Mouse (Mus musculus) activated CD4-positive, CD25-positive, alpha-beta regulatory T cell, adult 4 months (primary cell): ENCODE results near the gene Ndst2. TPM values are rescaled to one million over a fixed set of nuclear protein-coding genes. Genes with fewer than 3 reads are reported as not detected.

Experiments
- ATAC-seq: one replicate; pipeline ENCODE4 v1.8.0; 2017
- polyA plus RNA-seq, 2 experiments: library from polyadenylated mRNA; unstranded; fragments of 100-300 nt; shearing (Covaris generic); gene quantifications; one replicate each; pipeline ENCODE4 v1.2.1; 2017

The Ndst2 gene
- polyA plus RNA-seq, 2 experiments from 2014 or later = 9.0 to 12.0 TPM

DNA sequence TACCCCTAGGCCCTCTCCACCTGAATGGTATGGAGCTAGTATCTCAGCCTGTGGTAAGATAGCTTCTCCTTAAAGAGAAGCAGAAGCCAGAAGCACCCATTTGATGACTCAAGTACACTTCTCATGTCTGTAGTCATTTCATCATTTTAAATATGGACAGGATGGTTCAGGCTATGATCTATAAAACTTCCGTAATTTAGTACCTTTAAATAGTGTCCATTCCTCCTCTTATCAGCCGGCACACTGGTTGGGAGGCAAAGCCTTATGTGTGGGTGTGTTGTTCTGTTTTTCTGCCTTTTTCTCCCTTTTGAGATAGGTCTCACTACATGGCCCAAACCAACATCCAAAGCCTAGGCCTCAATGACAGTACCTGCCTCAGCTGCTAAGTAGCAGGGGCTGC, 35.8 kb downstream of the Ndst2 start:
- no peak for ATAC-seq

DNA sequence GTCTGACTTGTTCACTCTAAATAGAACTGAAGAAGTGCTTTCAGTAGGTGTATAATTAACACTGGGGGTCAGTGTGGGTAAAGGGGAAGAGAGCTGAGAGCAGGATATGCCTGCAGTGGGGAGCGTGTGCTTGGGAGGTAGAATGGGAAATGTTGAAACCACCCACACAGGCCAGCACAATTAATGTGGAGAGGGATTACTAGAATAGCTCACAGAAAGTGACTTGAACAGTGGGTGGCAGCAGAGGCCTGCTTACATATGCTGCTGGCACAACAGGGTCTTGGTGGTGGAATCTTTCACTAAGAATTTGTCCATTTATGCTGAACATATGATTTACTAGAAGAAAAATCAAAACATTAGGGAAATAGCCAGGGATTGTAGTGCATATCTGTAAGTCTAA, 37.4 kb downstream of the Ndst2 start:
- ATAC-seq = no peak

DNA sequence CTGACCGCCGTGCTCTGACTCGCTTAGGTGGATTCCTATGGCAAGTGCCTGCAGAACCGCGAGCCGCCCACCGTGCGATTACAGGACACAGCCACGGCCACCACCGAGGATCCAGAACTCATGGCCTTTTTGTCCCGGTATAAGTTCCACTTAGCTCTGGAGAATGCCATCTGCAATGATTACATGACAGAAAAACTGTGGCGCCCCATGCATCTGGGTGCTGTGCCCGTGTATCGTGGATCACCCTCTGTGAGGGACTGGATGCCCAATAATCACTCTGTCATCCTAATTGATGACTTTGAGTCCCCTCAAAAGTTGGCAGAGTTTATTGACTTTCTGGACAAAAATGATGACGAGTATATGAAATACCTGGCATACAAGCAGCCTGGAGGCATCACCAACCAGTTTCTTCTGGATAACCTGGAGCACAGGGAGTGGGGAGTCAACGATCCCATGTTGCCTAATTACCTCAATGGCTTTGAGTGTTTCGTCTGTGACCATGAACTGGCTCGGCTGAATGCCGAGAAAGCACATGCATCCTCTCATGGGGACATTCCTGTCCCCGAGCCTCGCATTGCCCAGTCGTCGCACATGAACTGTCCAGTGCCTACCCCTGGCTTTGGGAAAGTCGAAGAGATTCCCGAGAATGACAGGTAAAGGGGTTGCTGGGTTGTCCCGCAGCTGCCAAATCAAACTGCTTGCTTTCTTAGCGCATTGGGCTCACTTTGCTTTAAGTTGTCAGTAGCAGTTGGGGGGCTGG, 38.4 kb downstream of the Ndst2 start:
- ATAC-seq = no peak

DNA sequence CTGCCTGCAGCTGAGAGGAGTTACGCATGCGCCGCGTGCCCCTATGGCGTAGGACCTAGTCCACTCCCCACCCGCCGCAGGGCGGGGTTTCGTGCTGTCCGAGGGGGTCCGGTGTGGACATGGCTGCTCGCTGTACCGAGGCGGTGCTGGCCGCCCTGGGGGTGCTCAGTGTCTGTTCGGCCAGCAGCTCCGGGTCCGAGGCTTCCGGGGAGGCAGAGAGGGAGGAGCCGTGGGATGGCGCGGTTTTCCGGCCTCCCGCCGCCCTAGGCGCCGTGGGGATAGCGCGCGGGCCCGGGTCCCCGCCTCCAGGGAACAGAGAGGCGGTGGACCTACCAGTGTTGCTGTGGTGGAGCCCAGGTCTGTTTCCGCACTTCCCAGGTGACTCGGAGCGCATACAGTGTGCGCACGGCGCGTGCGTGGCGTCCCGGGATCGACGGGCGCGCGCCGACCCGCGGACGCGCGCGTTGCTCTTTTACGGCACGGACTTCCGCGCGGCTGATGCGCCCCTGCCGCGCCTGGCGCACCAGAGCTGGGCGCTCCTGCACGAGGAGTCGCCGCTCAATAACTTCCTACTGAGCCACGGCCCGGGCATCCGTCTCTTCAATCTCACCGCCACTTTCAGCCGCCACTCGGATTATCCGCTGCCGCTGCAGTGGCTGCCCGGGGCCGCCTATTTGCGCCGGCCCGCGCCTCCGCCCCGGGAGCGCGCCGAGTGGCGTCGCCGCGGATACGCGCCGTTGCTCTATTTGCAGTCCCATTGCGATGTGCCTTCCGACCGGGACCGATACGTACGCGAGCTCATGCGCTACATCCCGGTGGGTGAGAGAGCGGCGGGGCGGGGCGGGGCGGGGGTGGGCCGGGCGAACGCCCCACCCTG, 39.2 kb downstream of the Ndst2 start, which contains the start of gene Fut11:
Fut11 (plus strand) TSS at position 85 of the 877 bp plus-strand sequence.
- peak; percentile 83 for ATAC-seq

DNA sequence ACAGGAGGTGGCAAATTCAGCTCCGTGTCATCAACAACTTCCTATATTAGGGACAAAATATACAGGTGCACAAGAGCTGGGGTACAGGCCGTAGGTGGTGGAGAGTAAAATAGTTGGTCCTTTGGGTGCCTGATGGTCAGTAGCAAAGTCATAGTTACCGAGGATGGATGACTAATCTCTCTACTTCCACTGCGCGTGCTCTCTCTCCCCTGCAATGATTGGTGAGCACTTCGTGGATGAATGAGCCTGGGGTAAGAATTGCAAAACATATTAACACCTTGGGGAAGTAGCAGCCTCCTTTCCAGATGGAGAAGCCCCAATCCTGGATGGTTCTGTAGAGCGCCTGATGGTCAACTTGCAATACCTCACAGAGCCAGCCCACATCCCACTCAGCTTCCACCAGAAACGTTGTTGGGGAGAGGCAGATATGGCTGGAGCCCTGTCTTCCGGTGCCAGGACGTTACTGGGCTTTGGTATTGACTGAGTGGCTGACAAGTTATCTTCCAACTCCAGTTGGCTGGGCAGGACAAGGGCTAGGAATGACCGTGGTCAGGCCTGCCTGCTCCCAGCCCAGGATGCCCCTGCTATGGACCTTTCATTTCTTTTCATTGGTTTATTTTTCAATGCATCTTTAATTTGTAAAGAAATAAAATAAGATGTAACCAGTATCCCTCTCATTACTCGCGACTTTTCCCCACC, 40.0 kb downstream of the Ndst2 start:
- ATAC-seq = no peak

DNA sequence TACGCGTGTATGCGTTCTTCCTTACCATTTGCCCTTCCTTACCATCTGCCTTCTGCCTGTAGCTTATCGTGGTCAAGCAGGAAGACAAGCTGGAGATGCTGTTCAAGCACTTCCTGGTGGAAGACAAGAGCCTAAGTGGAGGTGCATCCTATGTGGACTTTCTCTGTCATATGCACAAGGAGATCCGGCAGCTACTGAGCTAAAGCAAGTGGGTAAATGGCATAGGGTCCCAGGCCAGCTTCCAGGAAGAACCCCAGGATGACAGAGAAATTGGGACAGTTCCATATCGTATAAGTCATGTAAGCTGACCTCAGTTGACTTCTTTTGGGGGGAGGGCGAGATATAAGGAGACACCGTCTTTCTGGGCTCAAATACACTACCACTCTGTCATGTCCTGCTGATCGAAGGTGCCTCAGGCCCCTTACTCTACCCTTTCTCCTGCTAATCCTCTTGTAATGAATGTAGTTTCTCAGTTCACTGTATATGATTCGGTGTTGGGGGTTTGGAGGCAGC, 40.7 kb downstream of the Ndst2 start:
- no peak for ATAC-seq

DNA sequence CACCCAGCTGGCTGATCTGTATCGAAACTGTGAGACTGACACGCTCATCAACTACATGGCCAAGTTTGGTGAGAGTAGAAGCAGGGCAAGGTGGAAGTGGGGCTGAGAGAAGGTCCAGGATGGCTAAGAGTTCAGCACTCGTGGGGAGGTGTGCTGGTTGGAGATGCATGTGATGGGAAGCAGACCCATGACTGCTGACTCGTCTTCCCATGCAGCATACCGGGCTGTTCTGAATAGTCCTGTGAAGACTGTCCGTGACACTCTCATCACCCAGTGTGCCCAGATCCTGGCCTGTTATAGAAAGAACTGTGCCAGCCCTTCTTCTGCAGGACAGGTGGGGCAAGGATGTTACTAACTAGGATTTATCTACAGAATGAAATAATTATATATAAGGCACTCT, 42.6 kb downstream of the Ndst2 start:
- no peak for ATAC-seq

DNA sequence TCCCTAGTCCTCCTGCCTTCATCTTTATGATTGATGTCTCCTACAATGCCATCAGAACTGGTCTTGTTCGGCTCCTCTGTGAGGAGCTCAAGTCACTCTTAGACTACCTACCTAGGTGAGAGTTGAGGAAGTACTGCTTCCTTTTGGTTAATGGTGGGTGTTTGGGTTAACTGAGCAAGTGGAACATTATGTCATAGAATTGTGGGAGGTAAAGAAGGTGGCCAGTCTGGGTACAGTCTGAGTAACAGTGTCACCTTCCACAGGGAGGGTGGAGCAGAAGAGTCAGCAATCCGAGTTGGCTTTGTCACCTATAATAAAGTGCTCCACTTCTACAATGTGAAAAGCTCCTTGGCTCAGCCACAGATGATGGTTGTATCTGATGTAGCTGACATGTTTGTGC, 45.4 kb downstream of the Ndst2 start:
- peak; percentile 16 for ATAC-seq

DNA sequence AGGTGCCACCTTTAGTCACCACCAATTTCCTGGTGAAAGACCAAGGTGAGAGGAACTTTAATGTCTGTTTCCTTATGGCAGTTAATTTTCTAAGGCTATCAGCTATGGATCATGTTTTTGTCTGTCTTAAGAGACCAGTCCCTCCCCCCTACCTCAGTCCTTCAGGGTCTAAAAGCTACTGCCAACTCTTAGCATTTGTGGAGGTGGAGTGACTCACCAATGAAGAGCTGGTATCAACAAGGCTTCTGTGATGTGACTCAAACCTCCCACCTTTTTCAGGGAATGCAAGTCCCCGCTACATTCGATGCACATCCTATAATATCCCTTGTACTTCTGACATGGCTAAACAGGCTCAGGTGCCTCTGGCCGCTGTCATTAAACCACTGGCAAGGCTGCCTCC, 47.8 kb downstream of the Ndst2 start:
- no peak for ATAC-seq

DNA sequence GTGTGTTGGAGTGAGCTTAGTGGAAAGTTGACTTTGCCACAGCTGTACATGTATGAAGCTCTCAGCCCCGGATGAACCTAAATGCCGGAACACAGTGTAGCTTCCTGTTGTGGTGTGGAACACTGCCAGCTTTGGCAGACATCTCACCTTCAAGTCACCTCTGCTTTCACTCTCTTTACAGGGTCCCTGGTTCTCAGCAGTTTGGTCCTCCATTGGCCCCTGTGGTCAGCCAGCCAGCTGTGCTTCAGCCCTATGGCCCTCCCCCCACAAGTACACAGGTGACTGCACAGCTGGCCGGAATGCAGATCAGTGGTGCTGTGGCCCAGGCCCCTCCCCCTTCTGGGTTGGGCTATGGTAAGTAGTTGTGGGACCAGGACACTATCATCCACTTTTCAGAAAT, 51.9 kb downstream of the Ndst2 start:
- peak; percentile 97 for ATAC-seq

DNA sequence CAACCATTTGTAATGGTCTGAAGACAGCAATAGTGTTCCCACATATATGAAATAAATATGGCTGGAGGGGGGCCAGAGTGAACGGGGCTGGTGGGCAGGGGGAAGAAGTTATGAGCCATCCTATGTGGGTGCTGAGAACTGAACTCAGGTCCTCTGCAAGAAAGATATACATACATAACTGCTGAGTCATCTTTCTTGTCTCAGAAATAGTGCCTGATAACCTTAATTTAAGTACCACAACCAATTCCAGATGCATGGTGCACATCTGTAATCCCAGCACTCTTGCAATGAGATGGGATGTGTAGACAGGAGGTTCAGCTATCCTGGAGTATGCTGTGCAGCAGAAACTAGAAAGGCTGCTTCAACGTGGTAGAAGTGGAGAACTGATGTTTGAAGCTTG, 52.6 kb downstream of the Ndst2 start:
- no peak for ATAC-seq

DNA sequence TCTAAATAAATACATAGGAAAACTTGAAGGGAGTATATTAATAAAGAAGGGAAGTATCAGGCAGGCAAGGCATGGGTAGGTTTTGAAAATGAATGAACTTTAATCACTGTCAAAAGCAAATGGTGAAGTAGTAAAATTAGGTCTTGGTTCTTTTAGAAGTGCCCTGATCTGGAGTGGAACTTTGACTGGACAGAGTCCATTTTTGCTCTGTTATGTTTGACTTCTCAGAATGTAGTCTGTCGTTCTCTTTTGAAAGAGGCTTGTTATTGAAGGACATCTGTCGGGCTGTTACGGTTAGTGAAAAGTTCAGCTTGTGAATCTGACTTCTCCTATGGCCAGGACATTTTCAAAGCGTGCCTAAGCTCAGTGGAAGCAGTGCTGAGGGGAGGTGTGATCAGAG, 56.5 kb downstream of the Ndst2 start:
- ATAC-seq = no peak

DNA sequence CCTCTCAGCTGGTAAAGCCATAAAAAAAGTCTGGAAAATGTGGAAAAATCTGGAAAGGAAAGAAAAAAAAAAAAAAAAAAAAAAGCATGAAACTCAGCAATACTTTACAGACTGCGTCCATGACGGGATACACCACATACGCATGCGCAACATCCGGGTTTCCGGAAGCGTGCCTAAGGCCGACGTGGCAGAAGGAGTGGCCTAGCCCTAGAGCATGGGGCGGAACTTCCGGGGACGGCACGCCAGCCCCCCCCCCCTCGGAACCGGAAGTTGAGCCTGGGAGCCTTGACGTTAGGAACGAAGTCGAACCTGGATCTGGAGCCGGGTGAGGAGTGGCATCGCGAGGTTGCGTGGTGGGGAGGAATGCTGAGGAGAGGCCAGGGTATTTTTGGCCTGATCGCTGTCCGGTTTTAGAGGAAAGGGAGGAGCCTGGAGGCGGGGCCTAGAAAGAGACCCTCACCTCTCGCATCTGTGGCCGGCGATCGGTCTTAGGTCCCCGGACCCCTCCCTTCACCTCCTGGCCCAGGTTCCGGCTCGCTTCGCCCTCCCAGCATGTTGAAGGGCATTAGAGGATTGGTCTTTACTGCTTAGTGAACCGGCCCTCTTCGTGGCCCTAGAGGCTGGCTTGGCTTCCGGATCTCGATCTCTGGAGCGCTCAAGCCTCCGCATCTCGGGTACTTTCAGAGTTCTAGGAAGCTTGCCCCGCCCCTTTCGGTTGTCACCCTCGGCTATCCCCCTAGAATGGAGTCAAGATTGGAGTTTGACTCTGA, 60.1 kb downstream of the Ndst2 start, which contains the start of gene Sec24c:
Sec24c (plus strand) TSS at position 245 of the 770 bp plus-strand sequence.
- ATAC-seq = peak; percentile 87

DNA sequence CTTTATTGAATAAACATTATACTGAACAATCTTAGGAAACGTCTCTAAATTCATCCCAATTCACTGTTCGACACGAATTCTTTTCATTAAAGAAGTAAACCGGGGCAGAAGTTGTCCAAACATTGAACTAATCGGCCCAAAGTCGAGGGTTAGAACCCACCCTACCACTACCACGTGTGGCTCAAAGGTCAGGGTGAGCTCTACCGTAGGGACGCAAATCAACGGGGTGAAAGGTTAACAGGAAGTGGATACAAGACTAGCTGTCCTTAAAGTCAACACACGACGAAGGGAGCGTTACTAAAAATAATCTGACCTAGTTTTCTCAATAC, 60.7 kb downstream of the Ndst2 start:
- ATAC-seq = peak; percentile 29

Other genes with a start within 250 kb of the Ndst2 start
- 1 to 10 TPM in 1 of 2 experiments, under 1 TPM in 1; 0.60 to 2.5 TPM for gene Mss51, start 237.7 kb downstream of the Ndst2 start, polyA plus RNA-seq
- gene Ppp3cb, start 188.0 kb downstream of the Ndst2 start, polyA plus RNA-seq = 10 to 100 TPM; 29.8 to 47.4 TPM
- 1 to 10 TPM; 1.6 to 2.2 TPM for gene Usp54, start 93.5 kb downstream of the Ndst2 start, polyA plus RNA-seq
- not detected for gene Myoz1, start 78.0 kb downstream of the Ndst2 start, polyA plus RNA-seq
- gene Synpo2l, start 66.2 kb downstream of the Ndst2 start, polyA plus RNA-seq = not detected
- 10 to 100 TPM; 94.7 to 97.5 TPM for gene Sec24c, start 60.3 kb downstream of the Ndst2 start, polyA plus RNA-seq
- gene Fut11, start 39.6 kb downstream of the Ndst2 start, polyA plus RNA-seq = 1 to 10 TPM; 5.6 to 6.6 TPM
- gene Chchd1, start 31.6 kb downstream of the Ndst2 start, polyA plus RNA-seq = 100 to 1,000 TPM; 152 to 154 TPM
- gene Zswim8, start 27.0 kb downstream of the Ndst2 start, polyA plus RNA-seq = 10 to 100 TPM; 19.2 to 24.8 TPM
- gene Camk2g, start 59.5 kb upstream of the Ndst2 start, polyA plus RNA-seq = 10 to 100 TPM; 21.9 to 29.4 TPM
- gene Plau, start 102.1 kb upstream of the Ndst2 start, polyA plus RNA-seq = not detected
- gene Vcl, start 194.8 kb upstream of the Ndst2 start, polyA plus RNA-seq = 1 to 10 TPM in 1 of 2 experiments, under 1 TPM in 1; 0.89 to 1.0 TPM